Mouse (Mus musculus) lung, postnatal 0 days (tissue): ENCODE data around the gene Cdh9.

Source experiments
- CTCF ChIP-seq: IDR thresholded peaks from 2 replicates; pipeline ENCODE4 v1.5.1; 2016; ENCODE audit warnings: antibody characterized with exemption, mild to moderate bottlenecking
- EP300 ChIP-seq: IDR thresholded peaks from 2 replicates; pipeline ENCODE4 v1.6.1; 2016; ENCODE audit warnings: antibody characterized with exemption, mild to moderate bottlenecking, control low read depth

- no peak for TF ChIP-seq CTCF
- no peak for TF ChIP-seq EP300
Observed at GRCm38 (mm10) chr15:16792857-16793256, 64.3 kb downstream of the Cdh9 start.
